Mouse (Mus musculus) E14TG2a.4 (cell line): ENCODE results near the gene Serpinb5.

Experiments
- CTCF ChIP-seq: conservative IDR thresholded peaks from 2 replicates; pipeline ENCODE4 v1.5.1; 2014; ENCODE audit warnings: low read length
- NANOG ChIP-seq: IDR thresholded peaks from 2 replicates; pipeline ENCODE4 v1.6.1; 2014; ENCODE audit warnings: borderline replicate concordance, low read length, mixed read lengths

DNA sequence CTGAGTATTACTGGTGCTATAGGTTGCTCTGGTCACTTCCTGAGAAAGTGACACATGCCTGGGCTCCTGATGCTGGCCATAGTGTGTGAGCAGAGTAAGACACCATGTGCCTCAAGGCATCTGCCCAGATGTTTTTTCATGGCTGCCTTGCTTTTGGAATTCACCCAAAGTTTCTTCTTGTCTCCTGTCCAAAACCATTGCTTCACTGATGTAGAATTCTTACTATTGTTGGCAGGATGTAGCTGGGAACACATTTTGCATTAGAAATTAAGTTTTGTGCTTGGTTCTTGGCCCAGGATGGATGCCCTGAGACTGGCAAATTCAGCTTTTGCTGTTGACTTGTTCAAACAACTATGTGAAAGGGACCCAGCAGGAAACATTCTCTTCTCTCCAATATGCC lies 9.0 kb downstream of the Serpinb5 start:
- TF ChIP-seq CTCF (no peak), NANOG (no peak)
